ENCODE assay signal across 9 mouse cellular contexts in genomic region chr5:15498774-15499400, GRCm38 (mm10). TPM values are rescaled to one million over a fixed set of nuclear protein-coding genes. Genes with fewer than 3 reads are reported as not detected.
DNase-seq lines count a peak whose midpoint lies in the region; ATAC-seq and TF ChIP-seq lines count a peak whose summit lies in the region.
"Not testable (repeated sequence)": the region's sequence is repeated elsewhere in the genome, so short reads cannot be mapped to it uniquely, and the experiment has no call there.
"Had no signal": no experiment of that assay in that cellular context is flagged by ENCODE, and none has a peak within 500 bp of the region (broad histone marks: within the 10 kb centered on the region; RNA-seq: fewer than 3 reads in every experiment).

No protein-coding gene starts in this region.

- not testable (repeated sequence) for H3K4me2 ChIP-seq in kidney, embryonic 16.5 days (replicated peaks; ENCODE audit: low read depth, low read length); lung, embryonic 16.5 days (ENCODE audit: low read depth, low read length)

- H3K36me3 ChIP-seq in kidney, embryonic 16.5 days (ENCODE audit: insufficient read depth, low read length); lung, embryonic 16.5 days (ENCODE audit: control insufficient read depth, insufficient read depth, low read length): not testable (repeated sequence)

- peak; percentile 47; the same call in 1 of the 2 replicates for TF ChIP-seq CTCF in bone marrow macrophage, adult 2 months (IDR thresholded peaks at IDR 0.05; ENCODE audit: low read depth, low read length)

- H3K27ac ChIP-seq in bone marrow macrophage, adult 2 months (ENCODE audit: insufficient read depth, low read depth, low read length); kidney, embryonic 16.5 days (ENCODE audit: low read length); lung, embryonic 16.5 days (ENCODE audit: low read length): not testable (repeated sequence)

- not testable (repeated sequence) for H3K4me3 ChIP-seq in bone marrow macrophage, adult 2 months (ENCODE audit: insufficient read depth, low read length); kidney, embryonic 16.5 days (ENCODE audit: low read length); lung, embryonic 16.5 days (ENCODE audit: low read length)

- peaks cover 19% of the 10 kb centered on the region for H3K9me3 ChIP-seq in kidney, embryonic 16.5 days (ENCODE audit: low read length)
- H3K9me3 ChIP-seq in lung, embryonic 16.5 days (ENCODE audit: control insufficient read depth, low read length), result not testable (repeated sequence)

- H3K4me1 ChIP-seq in bone marrow macrophage, adult 2 months (ENCODE audit: control insufficient read depth, insufficient read depth, low read length); kidney, embryonic 16.5 days (ENCODE audit: insufficient read depth, low read length); lung, embryonic 16.5 days (replicated peaks; ENCODE audit: control insufficient read depth, insufficient read depth, low read length): not testable (repeated sequence)

- 33% methylated on average over 5 of the region's 5 CpGs for WGBS in kidney, embryonic 16.5 days
- WGBS in lung, embryonic 16.5 days, result 31% methylated on average over 5 of the region's 5 CpGs

- not testable (repeated sequence) for H3K9ac ChIP-seq in kidney, embryonic 16.5 days (replicated peaks; ENCODE audit: low read length); lung, embryonic 16.5 days (ENCODE audit: low read length)

- peak; percentile 48 for DNase-seq in heart, postnatal 4 days
- DNase-seq in left cerebral cortex, postnatal 4 days, result peak; percentile 17
- DNase-seq in retina, postnatal 1 day, result peak; percentile 36

- intact Hi-C loops in left cerebral cortex, postnatal 4 days (cut with DNase I), result not testable (repeated sequence)

- TF ChIP-seq POLR2A in bone marrow macrophage, adult 2 months (IDR thresholded peaks at IDR 0.05; ENCODE audit: borderline replicate concordance, low read depth, low read length), result not testable (repeated sequence)

- peak; percentile 83 for ATAC-seq in frontal cortex, adult (ENCODE audit: low TSS enrichment)
- peak; percentile 79 for ATAC-seq in kidney, embryonic 16.5 days (ENCODE audit: low FRiP score, low TSS enrichment)
- ATAC-seq in lung, embryonic 16.5 days (ENCODE audit: low read depth), result peak; percentile 59; the same call in 1 of the 2 replicates

- H3K27me3 ChIP-seq in kidney, embryonic 16.5 days (ENCODE audit: insufficient read depth, low read length); lung, embryonic 16.5 days (ENCODE audit: control insufficient read depth, insufficient read depth, low read depth, low read length): not testable (repeated sequence)

RNA-seq across cellular contexts. Expression of gene Gm21149, which starts 22.6 kb away (rescaled TPM):
- polyA plus RNA-seq in bone marrow macrophage, adult 2 months (2012; ENCODE audit: insufficient read depth, insufficient read length, missing spikeins), result not detected in 2 replicates
- total RNA-seq in heart, postnatal 4 days (2021), result not detected
- polyA plus RNA-seq in kidney, embryonic 16.5 days (2015; fragmentation: Nextera tagmentation; extraction: Ambion mirVana), result not detected in 2 replicates
- not detected for total RNA-seq in left cerebral cortex, postnatal 4 days (2021)
- polyA plus RNA-seq in lung, embryonic 16.5 days (2015; fragmentation: Nextera tagmentation; extraction: Ambion mirVana), result not detected in 2 replicates
- total RNA-seq: gastrocnemius, postnatal 36 days; layer of hippocampus, postnatal 14 days had no signal

RNA-seq across cellular contexts. Expression of gene Gm21190, which starts 30.1 kb away (rescaled TPM):
- polyA plus RNA-seq in bone marrow macrophage, adult 2 months (2012; ENCODE audit: insufficient read depth, insufficient read length, missing spikeins), result not detected in 2 replicates
- not detected for total RNA-seq in heart, postnatal 4 days (2021)
- not detected in 2 replicates for polyA plus RNA-seq in kidney, embryonic 16.5 days (2015; fragmentation: Nextera tagmentation; extraction: Ambion mirVana)
- not detected for total RNA-seq in left cerebral cortex, postnatal 4 days (2021)
- not detected in 2 replicates for polyA plus RNA-seq in lung, embryonic 16.5 days (2015; fragmentation: Nextera tagmentation; extraction: Ambion mirVana)
- total RNA-seq: gastrocnemius, postnatal 36 days; layer of hippocampus, postnatal 14 days had no signal
